Mouse (Mus musculus) E14TG2a.4 (cell line): Measurements from ENCODE around the gene Paqr7.

Experiments
- CTCF ChIP-seq: conservative IDR thresholded peaks from 2 replicates; pipeline ENCODE4 v1.5.1; 2014; ENCODE audit warnings: low read length
- NANOG ChIP-seq: IDR thresholded peaks from 2 replicates; pipeline ENCODE4 v1.6.1; 2014; ENCODE audit warnings: borderline replicate concordance, low read length, mixed read lengths
- POU5F1 ChIP-seq: IDR thresholded peaks from 2 replicates; pipeline ENCODE4 v1.6.1; 2014; ENCODE audit warnings: low read length, borderline replicate concordance

GRCm38 (mm10) chr4:134482442-134482841 lies 14.1 kb upstream of the Paqr7 start:
- TF ChIP-seq CTCF: no peak
- TF ChIP-seq POU5F1: no peak
- no peak for TF ChIP-seq NANOG
